Mouse (Mus musculus) myocyte (in vitro differentiated cells): ENCODE results near the gene Ddx58. TPM values are rescaled to one million over a fixed set of nuclear protein-coding genes. Genes with fewer than 3 reads are reported as not detected.

Source experiments
- H3K27me3 ChIP-seq: one replicate; pipeline ENCODE4 v1.6.1; 2011; ENCODE audit not compliant: control insufficient read depth, insufficient read depth, insufficient read length
- H3K36me3 ChIP-seq: one replicate; pipeline ENCODE4 v1.6.1; 2011; ENCODE audit not compliant: control insufficient read depth, insufficient read depth
- H3K4me2 ChIP-seq: one replicate; pipeline ENCODE4 v1.6.1; 2011; ENCODE audit warnings: low read depth, control low read depth
- H3K4me3 ChIP-seq: one replicate; pipeline ENCODE4 v1.5.1; 2011; ENCODE audit warnings: mild to moderate bottlenecking, control low read depth, moderate library complexity
- H3K79me2 ChIP-seq: one replicate; pipeline ENCODE4 v1.6.1; 2011; ENCODE audit not compliant: control insufficient read depth, insufficient read depth
- H3ac ChIP-seq: one replicate; pipeline ENCODE4 v1.6.1; 2011; ENCODE audit not compliant: control insufficient read depth, insufficient read length
- CEBPB ChIP-seq: IDR thresholded peaks from 2 replicates; pipeline ENCODE4 v1.6.1; 2011; ENCODE audit warnings: mild to moderate bottlenecking, moderate library complexity; ENCODE audit not compliant: poor library complexity, insufficient read depth, severe bottlenecking
- E2F4 ChIP-seq: IDR thresholded peaks from one replicate; pipeline ENCODE4 v1.6.1; 2011; ENCODE audit warnings: mild to moderate bottlenecking, control low read depth, moderate library complexity; ENCODE audit not compliant: insufficient read depth
- MYOD1 ChIP-seq, 3 experiments: IDR thresholded peaks; one replicate each; pipeline ENCODE4 v1.6.1; 2011; ENCODE audit warnings: control low read depth in 2 of 3, low read depth in 2 of 3, mild to moderate bottlenecking in 2 of 3, moderate library complexity in 1 of 3; ENCODE audit not compliant: insufficient read length in 2 of 3, control insufficient read depth in 1 of 3
- MYOG ChIP-seq, 3 experiments: IDR thresholded peaks; one replicate each; pipeline ENCODE4 v1.6.1; 2011; ENCODE audit warnings: control low read depth in 2 of 3, low read depth in 2 of 3, mild to moderate bottlenecking in 2 of 3; ENCODE audit not compliant: insufficient read length in 2 of 3, control insufficient read depth in 1 of 3, insufficient read depth in 1 of 3
- POLR2A ChIP-seq: IDR thresholded peaks from one replicate; pipeline ENCODE4 v1.6.1; 2011; ENCODE audit warnings: low read depth, mild to moderate bottlenecking, control low read depth, moderate library complexity; ENCODE audit not compliant: insufficient read length
- TCF12 ChIP-seq: IDR thresholded peaks from one replicate; pipeline ENCODE4 v1.6.1; 2011; ENCODE audit warnings: mild to moderate bottlenecking, control low read depth; ENCODE audit not compliant: poor library complexity, insufficient read depth, severe bottlenecking
- polyA plus RNA-seq: library from polyadenylated mRNA; unstranded; fragments of >200 nt; fragmentation: generic; extraction: Trizol; gene quantifications from one replicate; pipeline ENCODE4 v1.2.1, GENCODE M21; 2012; ENCODE audit warnings: missing spikeins

The Ddx58 gene
- polyA plus RNA-seq, 1 experiment: 4.1 TPM

GRCm38 (mm10) chr4:40154751-40155150 lies 84.9 kb downstream of the Ddx58 start:
- TF ChIP-seq MYOG (IDR thresholded peaks at IDR 0.05; ENCODE audit: control insufficient read depth in 1 of 3, insufficient read depth in 1 of 3, insufficient read length in 2 of 3, low read depth in 2 of 3) (no peak), E2F4 (no peak), CEBPB (no peak), POLR2A (no peak), MYOD1 (IDR thresholded peaks at IDR 0.05; ENCODE audit: control insufficient read depth in 1 of 3, insufficient read length in 2 of 3, low read depth in 2 of 3) (no peak), TCF12 (no peak)
- no peaks in the 10 kb centered on the region for H3K27me3 ChIP-seq

More at GRCm38 (mm10) chr4:40154751-40155150, 84.9 kb downstream of the Ddx58 start:
- no peak overlapping the region for H3ac ChIP-seq
- peaks cover 46% of the 10 kb centered on the region for H3K79me2 ChIP-seq
- H3K36me3 ChIP-seq: no peaks in the 10 kb centered on the region
- H3K4me2 ChIP-seq: no peak overlapping the region
- H3K4me3 ChIP-seq: no peak overlapping the region

Other genes starting within 250 kb of the Ddx58 start
- gene Aco1, start 96.7 kb downstream of the Ddx58 start, polyA plus RNA-seq: 35.5 TPM
- 6.2 TPM for gene Smim27, start 29.8 kb upstream of the Ddx58 start, polyA plus RNA-seq
- gene Topors, start 30.0 kb upstream of the Ddx58 start, polyA plus RNA-seq: 6.7 TPM
- 309 TPM for gene Ndufb6, start 39.6 kb upstream of the Ddx58 start, polyA plus RNA-seq
- gene Tmem215, start 232.4 kb upstream of the Ddx58 start, polyA plus RNA-seq: not detected